28 mouse cellular contexts compared by ENCODE assay signal in genomic region chr7:15915695-15916094, GRCm38 (mm10). TPM values are rescaled to one million over a fixed set of nuclear protein-coding genes. Genes with fewer than 3 reads are reported as not detected.
"Had no signal": no experiment of that assay in that cellular context is flagged by ENCODE, and none has a peak within 500 bp of the region (broad histone marks: within the 10 kb centered on the region; RNA-seq: fewer than 3 reads in every experiment).

No protein-coding gene starts in this region.

RNA-seq across cellular contexts. Expression of gene Crxos, which starts 33.3 kb away (rescaled TPM):
- total RNA-seq: common myeloid progenitor, adult 5-6 weeks; forebrain, postnatal 0 days; gastrocnemius, adult 18-20 months; gastrocnemius, adult 2 months; gastrocnemius, adult 8-10 months; gastrocnemius, postnatal 10 days; gastrocnemius, postnatal 14 days; gastrocnemius, postnatal 25 days; gastrocnemius, postnatal 36 days; gastrocnemius, postnatal 4 days; granulocyte monocyte progenitor cell, adult 5-6 weeks; heart, adult 18-20 months; heart, adult 2 months; heart, adult 8-10 months had no signal
- polyA plus RNA-seq: embryonic facial prominence, embryonic 10.5 days; embryonic facial prominence, embryonic 11.5 days; embryonic facial prominence, embryonic 12.5 days; embryonic facial prominence, embryonic 13.5 days; embryonic facial prominence, embryonic 14.5 days; embryonic facial prominence, embryonic 15.5 days; forebrain, embryonic 10.5 days; forebrain, embryonic 11.5 days; forebrain, embryonic 12.5 days; forebrain, embryonic 13.5 days; forebrain, embryonic 14.5 days; forebrain, embryonic 16.5 days; forebrain, postnatal 0 days; gonadal fat pad, adult 2 months; heart, adult 2 months had no signal

RNA-seq across cellular contexts. Expression of gene Crx, which starts 35.9 kb away (rescaled TPM):
- total RNA-seq: common myeloid progenitor, adult 5-6 weeks; gastrocnemius, adult 18-20 months; gastrocnemius, adult 2 months; gastrocnemius, adult 8-10 months; gastrocnemius, postnatal 10 days; gastrocnemius, postnatal 14 days; gastrocnemius, postnatal 25 days; gastrocnemius, postnatal 36 days; gastrocnemius, postnatal 4 days; granulocyte monocyte progenitor cell, adult 5-6 weeks; heart, adult 18-20 months; heart, adult 2 months; heart, adult 8-10 months had no signal
- polyA plus RNA-seq: embryonic facial prominence, embryonic 12.5 days; embryonic facial prominence, embryonic 13.5 days; embryonic facial prominence, embryonic 14.5 days; erythroblast, embryonic 14.5 days; forebrain, embryonic 11.5 days; forebrain, embryonic 12.5 days; forebrain, embryonic 13.5 days; forebrain, embryonic 16.5 days; gonadal fat pad, adult 2 months; heart, adult 2 months had no signal

RNA-seq across cellular contexts. Expression of gene Ehd2, which starts 51.7 kb away (rescaled TPM):
- total RNA-seq: granulocyte monocyte progenitor cell, adult 5-6 weeks had no signal
